Mouse (Mus musculus): ENCODE data around the gene Dpep2nb. TPM values are rescaled to one million over a fixed set of nuclear protein-coding genes. Genes with fewer than 3 reads are reported as not detected.
"Not testable (repeated sequence)": the region's sequence is repeated elsewhere in the genome, so short reads cannot be mapped to it uniquely, and the experiment has no call there.

Dpep2nb gene
- total RNA-seq (2021) (not detected), polyA plus RNA-seq (2012; rRNA removed) (not detected in 2 replicates)
- long read RNA-seq, partial matches to known transcripts = 0 of 1 reads
- long read RNA-seq, other reads (novel, unspliced or antisense) = 1 of 1 reads

DNA sequence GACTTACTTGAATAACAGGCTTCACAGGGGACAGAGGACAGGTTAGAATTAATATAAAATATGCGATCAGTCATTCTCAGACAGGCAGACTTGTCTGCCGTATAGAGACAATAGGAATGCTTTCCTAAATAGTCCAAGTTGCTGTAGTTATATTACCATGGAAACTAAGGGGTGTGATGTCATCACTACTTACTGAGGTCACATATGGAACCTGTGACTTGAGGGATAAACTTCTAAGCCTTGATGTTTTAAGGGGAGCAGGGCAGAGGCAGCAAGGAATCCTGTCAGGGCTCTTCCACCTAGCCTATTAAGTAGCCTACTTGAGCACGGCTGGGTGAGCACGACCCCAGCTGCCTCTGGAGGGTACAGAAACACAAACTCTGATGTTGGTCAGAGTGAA is at the start of gene Dpep2nb:
Gene Dpep2nb, minus strand, starts transcription at position 101 of the 400 bp plus-strand sequence.
- DNase-seq = no peak

- DNase-seq = no peak
Measured at GRCm38 (mm10) chr8:106055038-106055437, 49.3 kb upstream of the Dpep2nb start.

GRCm38 (mm10) chr8:106054190-106054811 is 48.5 kb upstream of the Dpep2nb start:
- DNase-seq = no peak

DNA sequence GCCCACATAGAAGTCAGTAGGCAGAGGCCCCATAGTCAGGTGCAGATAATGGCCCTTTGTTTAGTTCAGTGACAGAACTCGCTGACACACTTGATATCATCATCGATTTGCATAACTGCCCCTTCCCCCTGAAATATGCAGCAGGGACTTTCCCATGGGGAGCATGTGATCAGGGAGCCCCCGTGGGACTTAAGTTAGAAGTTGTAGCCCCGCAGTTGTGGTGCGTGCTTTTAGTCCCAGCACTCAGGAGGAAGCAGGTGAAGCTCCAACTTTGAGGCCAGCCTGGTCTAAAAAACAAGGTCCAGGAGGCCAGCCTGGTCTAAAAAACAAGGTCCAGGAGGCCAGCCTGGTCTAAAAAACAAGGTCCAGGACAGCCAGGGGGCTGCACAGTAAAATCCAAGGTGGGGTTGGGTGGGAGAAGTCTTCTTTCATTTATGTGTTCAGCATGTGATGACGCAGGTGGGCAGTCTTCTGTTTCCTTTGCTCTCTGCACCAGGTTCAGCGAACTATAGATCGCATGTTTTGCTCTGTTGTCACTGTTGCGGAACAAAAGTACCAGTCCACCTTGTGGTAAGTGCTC is 46.8 kb upstream of the Dpep2nb start:
- no peak for DNase-seq

DNA sequence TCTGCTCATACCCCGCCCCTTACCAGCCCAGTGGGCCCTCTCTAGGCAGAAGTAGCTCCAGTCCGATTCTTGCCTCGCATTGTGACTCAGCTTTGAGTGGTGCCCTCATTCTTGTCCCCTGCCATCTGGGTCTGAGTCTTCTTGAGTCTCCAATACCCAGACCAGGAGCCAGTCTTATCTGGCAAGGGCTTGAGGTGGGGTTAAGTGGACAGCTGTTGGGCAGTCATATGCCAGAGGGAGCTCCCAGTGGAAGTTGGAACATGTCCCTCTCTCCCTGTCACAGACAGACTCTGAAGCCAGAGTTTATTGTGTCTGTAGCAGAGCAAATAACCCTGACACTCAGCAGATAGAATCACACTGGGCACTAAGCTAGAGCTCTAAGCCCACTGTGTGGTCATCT is 45.3 kb upstream of the Dpep2nb start:
- DNase-seq = no peak

GRCm38 (mm10) chr8:106049840-106050239 is 44.1 kb upstream of the Dpep2nb start:
- no peak for DNase-seq

DNA sequence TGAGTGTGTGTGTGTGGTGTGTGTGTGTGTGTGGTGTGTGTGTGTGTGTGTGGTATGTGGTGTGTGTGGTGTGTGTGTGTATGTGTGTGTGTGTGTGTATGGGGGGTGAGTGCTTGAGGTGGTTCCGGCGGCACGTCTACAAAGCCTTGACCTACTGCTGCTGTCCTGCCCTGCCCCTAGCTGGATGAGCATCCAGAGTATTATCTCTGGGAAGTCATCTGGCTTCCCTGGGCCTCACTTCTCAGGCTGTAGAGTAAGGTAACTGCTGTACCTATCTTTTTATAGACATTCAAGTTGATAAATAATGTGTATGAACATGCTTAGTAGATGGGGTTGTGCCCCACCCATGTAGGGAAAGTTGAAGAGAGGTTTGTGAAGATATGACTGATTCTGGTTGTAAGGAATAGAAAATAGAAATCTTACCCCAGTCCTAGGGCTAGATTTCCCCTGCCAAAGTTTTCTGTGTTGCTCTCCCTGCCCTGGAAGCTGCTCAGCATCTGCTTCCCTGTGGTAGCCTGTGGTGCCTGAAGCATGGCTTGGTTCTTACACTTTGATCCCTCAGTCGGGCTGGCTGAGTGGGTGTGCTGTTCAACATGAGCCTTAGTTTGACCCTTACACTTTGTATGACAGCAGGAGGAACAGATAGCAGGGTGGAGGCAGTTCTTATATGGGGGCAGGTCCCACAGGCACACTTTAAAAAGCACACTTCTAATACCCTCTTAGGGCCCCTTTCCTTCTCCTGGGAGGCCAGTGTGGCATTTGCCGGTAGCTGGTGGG is 42.3 kb upstream of the Dpep2nb start:
- DNase-seq = no peak

GRCm38 (mm10) chr8:106046872-106047559 is 41.2 kb upstream of the Dpep2nb start:
- no peak for DNase-seq

DNA sequence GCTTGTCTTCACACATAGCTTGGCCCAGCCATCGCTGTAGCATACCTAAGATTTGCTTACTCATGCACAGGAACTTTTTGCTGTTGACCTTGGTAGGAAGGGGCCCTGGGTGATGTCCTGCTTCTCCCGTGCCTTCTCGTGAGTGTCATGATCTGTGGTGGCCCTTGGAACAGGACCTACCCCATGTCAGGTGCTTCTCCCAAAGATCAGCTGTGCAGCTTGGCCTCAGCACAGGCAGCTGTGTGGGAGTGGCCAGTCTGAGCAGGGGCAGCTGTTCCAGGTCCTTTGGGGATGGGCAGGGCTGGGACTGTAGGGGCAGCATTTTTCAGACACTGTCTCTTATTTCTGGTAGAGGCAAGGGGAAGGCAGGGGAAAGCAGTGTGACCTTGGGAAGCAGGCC is 38.4 kb upstream of the Dpep2nb start:
- DNase-seq = no peak

DNA sequence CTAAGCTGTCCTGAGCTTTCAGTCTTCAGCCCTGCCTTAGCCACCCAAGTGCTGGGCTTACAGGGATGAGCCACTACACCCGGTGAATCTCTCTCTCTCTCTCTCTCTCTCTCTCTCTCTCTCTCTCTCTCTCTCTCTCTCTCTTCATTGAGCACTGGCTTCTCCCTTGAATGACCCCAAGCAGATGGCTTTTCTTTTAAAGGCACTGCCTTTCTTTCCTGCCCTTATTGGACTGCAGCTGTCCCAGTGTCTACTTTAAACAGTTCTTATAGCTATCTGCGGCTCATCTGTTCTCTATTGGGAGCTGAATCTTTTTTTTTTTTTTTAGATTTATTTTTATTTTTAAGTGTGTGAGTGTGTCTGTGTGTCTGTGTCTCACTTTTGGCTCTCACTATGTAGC is 37.3 kb upstream of the Dpep2nb start:
- DNase-seq = no peak

- no peak for DNase-seq
Measured at GRCm38 (mm10) chr8:106040218-106040617, 34.4 kb upstream of the Dpep2nb start.

- no peak for DNase-seq
Measured at GRCm38 (mm10) chr8:106039605-106040004, 33.8 kb upstream of the Dpep2nb start.

GRCm38 (mm10) chr8:106038721-106039120 is 32.9 kb upstream of the Dpep2nb start:
- DNase-seq = no peak

DNA sequence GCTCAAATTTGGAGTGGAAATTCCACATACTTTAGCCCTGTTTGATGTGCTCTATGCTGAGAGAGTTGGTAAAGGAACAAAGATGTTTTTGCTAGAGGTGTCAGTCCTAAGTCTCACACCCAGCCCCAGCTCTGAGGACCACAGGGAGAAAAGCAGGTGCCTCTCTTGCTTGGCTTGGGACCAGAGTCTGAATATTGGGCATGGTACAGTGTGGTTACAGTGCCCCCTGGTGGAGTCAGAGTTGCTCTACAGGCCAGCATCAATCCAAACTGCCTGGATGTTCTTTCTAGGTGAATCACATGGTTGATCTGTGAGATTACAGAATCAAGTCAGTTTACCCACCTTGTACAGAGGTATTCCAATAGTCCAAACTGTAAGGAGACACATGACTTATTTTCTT is 16.7 kb upstream of the Dpep2nb start:
- peak; percentile 73 for DNase-seq

- DNase-seq = no peak
Measured at GRCm38 (mm10) chr8:106018039-106018438, 12.3 kb upstream of the Dpep2nb start.

- DNase-seq = no peak
Measured at GRCm38 (mm10) chr8:106017130-106017529, 11.4 kb upstream of the Dpep2nb start.

DNA sequence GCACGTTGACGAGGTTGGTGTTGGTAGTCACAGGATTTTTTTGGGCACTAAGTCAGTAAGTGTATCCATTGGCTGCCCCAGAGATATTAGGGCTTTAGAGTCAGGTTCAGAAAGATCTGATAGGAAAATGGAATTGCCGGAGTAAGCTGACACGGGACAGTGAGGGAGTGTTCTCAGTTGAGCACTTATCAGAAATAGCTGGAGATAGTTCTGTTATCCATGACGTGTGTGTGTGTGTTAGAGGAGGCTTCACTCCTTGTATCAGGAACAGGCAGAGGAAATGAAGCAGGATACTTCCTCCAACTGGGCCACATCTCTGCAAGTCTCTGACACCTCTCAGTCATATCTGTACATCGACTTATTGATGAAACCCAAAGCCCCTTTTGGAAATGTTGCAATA is 10.5 kb upstream of the Dpep2nb start:
- no peak for DNase-seq

DNA sequence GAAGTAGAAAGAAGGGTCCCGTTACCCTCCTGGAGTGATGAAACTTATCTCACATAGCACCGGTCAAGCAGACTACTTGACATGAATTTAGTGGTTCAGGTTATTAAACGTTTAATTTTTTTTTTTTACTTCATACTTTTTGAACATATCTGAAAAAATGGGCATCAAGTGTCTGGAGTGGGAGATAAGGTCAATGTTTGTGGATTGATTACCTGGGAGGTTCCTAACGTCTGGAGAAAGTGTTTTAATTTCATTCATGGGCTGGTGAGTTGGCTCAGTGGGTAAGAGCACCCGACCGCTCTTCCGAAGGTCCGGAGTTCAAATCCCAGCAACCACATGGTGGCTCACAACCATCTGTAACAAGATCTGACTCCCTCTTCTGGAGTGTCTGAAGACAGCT is 6.4 kb upstream of the Dpep2nb start:
- not testable (repeated sequence) for DNase-seq

DNA sequence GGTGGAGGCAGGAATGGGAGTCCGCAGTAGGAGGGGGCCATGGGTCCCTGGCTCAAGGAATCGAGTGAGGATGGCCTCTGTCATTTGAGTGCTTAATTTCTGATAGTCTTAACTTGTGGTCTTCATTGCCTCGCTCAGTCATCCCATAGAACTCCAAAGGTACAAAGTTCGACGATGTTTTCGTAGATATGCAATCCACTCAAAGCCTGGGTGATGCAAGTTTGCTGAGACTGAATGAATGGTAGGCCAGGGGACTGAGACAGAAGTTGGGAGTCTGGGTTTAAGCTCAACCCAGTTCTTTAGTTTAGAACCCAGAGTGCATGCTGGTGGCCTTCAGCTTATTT is 5.8 kb upstream of the Dpep2nb start, which contains the start of gene Ddx28:
Gene Ddx28, minus strand, starts transcription at position 240 of the 344 bp plus-strand sequence.
- DNase-seq = no peak

- DNase-seq = peak; percentile 95
Measured at GRCm38 (mm10) chr8:106010748-106011642, 5.2 kb upstream of the Dpep2nb start.

- DNase-seq = not testable (repeated sequence)
Measured at GRCm38 (mm10) chr8:106007891-106008290, 2.1 kb upstream of the Dpep2nb start.
